Mouse (Mus musculus) intestine, postnatal 0 days (tissue): ENCODE data around the gene Dus1l. TPM values are rescaled to one million over a fixed set of nuclear protein-coding genes. Genes with fewer than 3 reads are reported as not detected.
A peak's percentile ranks its signal among the peaks of the same experiment; 100 is the strongest.

Source experiments
- ATAC-seq: fragments of 200-750 bp; cut with Nextera tagmentation; 2 replicates; pipeline ENCODE4 v1.8.0; 2017; ENCODE audit warnings: mild to moderate bottlenecking, moderate TSS enrichment, moderate library complexity
- H3K27ac ChIP-seq: fragments of 300-500 bp; sonication (generic); 2 replicates; pipeline ENCODE4 v1.5.1; 2014; ENCODE audit warnings: mild to moderate bottlenecking, low read depth, low read length, moderate library complexity
- H3K27me3 ChIP-seq: fragments of 300-500 bp; sonication (generic); replicated peaks from 2 replicates; pipeline ENCODE4 v1.6.1; 2014; ENCODE audit warnings: low read length, mixed read lengths; ENCODE audit not compliant: control insufficient read depth, insufficient read depth
- H3K36me3 ChIP-seq: fragments of 300-500 bp; sonication (generic); 2 replicates; pipeline ENCODE4 v1.6.1; 2014; ENCODE audit warnings: mild to moderate bottlenecking, moderate library complexity; ENCODE audit not compliant: control insufficient read depth, insufficient read depth
- H3K4me1 ChIP-seq: fragments of 300-500 bp; sonication (generic); replicated peaks from 2 replicates; pipeline ENCODE4 v1.6.1; 2014; ENCODE audit warnings: antibody characterized with exemption, low read length, mixed read lengths; ENCODE audit not compliant: control insufficient read depth, insufficient read depth
- H3K4me2 ChIP-seq: fragments of 300-500 bp; sonication (generic); replicated peaks from 2 replicates; pipeline ENCODE4 v1.6.1; 2014; ENCODE audit warnings: low read depth, mild to moderate bottlenecking, moderate library complexity
- H3K4me3 ChIP-seq: fragments of 300-500 bp; sonication (generic); 2 replicates; pipeline ENCODE4 v1.5.1; 2014; ENCODE audit warnings: low read depth, low read length
- H3K9ac ChIP-seq: fragments of 300-500 bp; sonication (generic); 2 replicates; pipeline ENCODE4 v1.6.1; 2014; ENCODE audit warnings: mild to moderate bottlenecking, low read depth, low read length
- H3K9me3 ChIP-seq: fragments of 300-500 bp; sonication (generic); 2 replicates; pipeline ENCODE4 v1.6.1; 2016; ENCODE audit warnings: mixed run types; ENCODE audit not compliant: control insufficient read depth
- CTCF ChIP-seq: sonication (generic); IDR thresholded peaks from 2 replicates; pipeline ENCODE4 v1.5.1; 2016; ENCODE audit warnings: low read depth, mild to moderate bottlenecking, control low read depth, antibody characterized with exemption, moderate library complexity
- WGBS: fragments of 180-500 bp; shearing (Covaris S2); extraction: QIAGEN DNeasy Blood & Tissue Kit; methylation state at CpG from one replicate; pipeline ENCODE4 v1.1.7; 2014; 5-methylcytosine and 5-hydroxymethylcytosine counted together
- polyA plus RNA-seq: library from polyadenylated mRNA; unstranded; fragments of >200 nt; fragmentation: Nextera tagmentation; extraction: Ambion mirVana; gene quantifications from 2 replicates; pipeline ENCODE4 v1.2.1, GENCODE M21; 2015

Gene Dus1l
- polyA plus RNA-seq, 1 experiment from 2014 or later = 45.5 TPM

- Histone ChIP-seq H3K9ac (no peak overlapping the region), H3K4me1 (0 out of 2 replicates have a peak, but pooled peaks cover 3% of the 10 kb centered on the region), H3K4me2 (no peak overlapping the region), H3K9me3 (no peaks in the 10 kb centered on the region), H3K27ac (peak overlapping the region; percentile 3; the same call in 1 of the 2 replicates), H3K27me3 (no peaks in the 10 kb centered on the region), H3K4me3 (no peak overlapping the region), H3K36me3 (peaks cover 46% of the 10 kb centered on the region)
- WGBS = 60% methylated on average over 7 of the region's 7 CpGs
- TF ChIP-seq CTCF = no peak
- peak; percentile 83 for ATAC-seq
These were observed 9.4 kb upstream of the Dus1l start for GRCm38 (mm10) chr11:120805375-120806298.

GRCm38 (mm10) chr11:120804769-120805168 is 8.6 kb upstream of the Dus1l start:
- Histone ChIP-seq H3K27ac (no peak overlapping the region), H3K4me1 (0 out of 2 replicates have a peak, but pooled peaks cover 3% of the 10 kb centered on the region), H3K4me3 (no peak overlapping the region), H3K4me2 (no peak overlapping the region), H3K9ac (no peak overlapping the region), H3K9me3 (no peaks in the 10 kb centered on the region), H3K36me3 (peaks cover 37% of the 10 kb centered on the region), H3K27me3 (no peaks in the 10 kb centered on the region)
- ATAC-seq = no peak
- 62% methylated on average over 4 of the region's 4 CpGs for WGBS
- no peak for TF ChIP-seq CTCF

GRCm38 (mm10) chr11:120804274-120804673 is 8.1 kb upstream of the Dus1l start:
- Histone ChIP-seq H3K4me3 (no peak overlapping the region), H3K4me2 (no peak overlapping the region), H3K9me3 (no peaks in the 10 kb centered on the region), H3K9ac (no peak overlapping the region), H3K4me1 (0 out of 2 replicates have a peak, but pooled peaks cover 3% of the 10 kb centered on the region), H3K27ac (no peak overlapping the region), H3K36me3 (peaks cover 32% of the 10 kb centered on the region), H3K27me3 (no peaks in the 10 kb centered on the region)
- 82% methylated on average over 7 of the region's 7 CpGs for WGBS
- TF ChIP-seq CTCF = no peak
- no peak for ATAC-seq

- Histone ChIP-seq H3K27me3 (no peaks in the 10 kb centered on the region), H3K4me1 (peaks cover 6% of the 10 kb centered on the region; the same call in 1 of the 2 replicates), H3K4me3 (no peak overlapping the region), H3K27ac (no peak overlapping the region), H3K4me2 (0 out of 2 replicates have a peak overlapping the region, but pooled peaks have one; percentile 18), H3K36me3 (no peaks in the 10 kb centered on the region), H3K9ac (no peak overlapping the region), H3K9me3 (no peaks in the 10 kb centered on the region)
- WGBS = 11% methylated on average over 10 of the region's 10 CpGs
- peak; percentile 48 for ATAC-seq
- TF ChIP-seq CTCF = peak; percentile 95
These were observed 4.1 kb upstream of the Dus1l start for GRCm38 (mm10) chr11:120800061-120800904.

GRCm38 (mm10) chr11:120799316-120799890 is 3.2 kb upstream of the Dus1l start:
- H3K4me2 ChIP-seq = 0 out of 2 replicates have a peak overlapping the region, but pooled peaks have one; percentile 18
- H3K9ac ChIP-seq = no peak overlapping the region
- no peaks in the 10 kb centered on the region for H3K9me3 ChIP-seq
- TF ChIP-seq CTCF = no peak
- WGBS = 59% methylated on average over 6 of the region's 6 CpGs
- no peaks in the 10 kb centered on the region for H3K27me3 ChIP-seq
- ATAC-seq = no peak
- no peak overlapping the region for H3K4me3 ChIP-seq
- no peak overlapping the region for H3K27ac ChIP-seq
- H3K4me1 ChIP-seq = peaks cover 5% of the 10 kb centered on the region; the same call in 1 of the 2 replicates
- H3K36me3 ChIP-seq = no peaks in the 10 kb centered on the region; the same call in 1 of the 2 replicates
